Mouse (Mus musculus) megakaryocyte-erythroid progenitor cell, adult 5-6 weeks (primary cell): Measurements from ENCODE around the gene Ercc8. TPM values are rescaled to one million over a fixed set of nuclear protein-coding genes. Genes with fewer than 3 reads are reported as not detected.

Source experiments
- ATAC-seq: replicated peaks from 2 replicates; pipeline ENCODE4 v1.8.0; 2016; ENCODE audit warnings: mild to moderate bottlenecking, inconsistent platforms; ENCODE audit not compliant: severe bottlenecking, poor library complexity, low FRiP score, low TSS enrichment
- total RNA-seq, 2 experiments: library from RNA; stranded (forward) in 1 of 2; stranded (reverse) in 1 of 2; fragments of 200-1000, 215-1000 nt in 1 of 2; fragments of >200 nt in 1 of 2; fragmentation: Nextera tagmentation in 1 of 2; gene quantifications; 2 replicates each; pipeline ENCODE4 v1.2.3; 2014 to 2017

Gene Ercc8
- total RNA-seq, 2 experiments from 2014 or later: 13.1 to 22.5 TPM

GRCm38 (mm10) chr13:108212397-108213018 lies 54.0 kb downstream of the Ercc8 start:
- ATAC-seq: no peak

- peak; percentile 93 for ATAC-seq
These were observed 55.6 kb downstream of the Ercc8 start, which contains the start of gene Elovl7 for GRCm38 (mm10) chr13:108214081-108214484. Elovl7 (plus strand) TSS chr13:108214404.

- ATAC-seq: peak; percentile 20
These were observed 56.1 kb downstream of the Ercc8 start for GRCm38 (mm10) chr13:108214485-108215107.

GRCm38 (mm10) chr13:108215231-108215780 lies 56.8 kb downstream of the Ercc8 start:
- ATAC-seq: peak; percentile 31; the same call in 1 of the 2 replicates

GRCm38 (mm10) chr13:108219773-108220172 lies 61.2 kb downstream of the Ercc8 start:
- ATAC-seq: no peak

- no peak for ATAC-seq
These were observed 70.7 kb downstream of the Ercc8 start for GRCm38 (mm10) chr13:108229191-108229590.

- no peak for ATAC-seq
These were observed 71.3 kb downstream of the Ercc8 start for GRCm38 (mm10) chr13:108229634-108230330.

GRCm38 (mm10) chr13:108240012-108240411 lies 81.5 kb downstream of the Ercc8 start:
- ATAC-seq: no peak

GRCm38 (mm10) chr13:108241715-108242114 lies 83.2 kb downstream of the Ercc8 start:
- no peak for ATAC-seq

Other genes starting within 250 kb of the Ercc8 start
- 31.2 and 45.2 TPM in 2 replicates for gene Smim15, start 114.3 kb upstream of the Ercc8 start, total RNA-seq (2014; fragmentation: Nextera tagmentation)
- gene Smim15, start 114.3 kb upstream of the Ercc8 start, total RNA-seq (2017): 169 and 184 TPM in 2 replicates
- gene Ndufaf2, start 108 bp upstream of the Ercc8 start, total RNA-seq (2014; fragmentation: Nextera tagmentation): 59.8 and 92.5 TPM in 2 replicates
- 107 and 111 TPM in 2 replicates for gene Ndufaf2, start 108 bp upstream of the Ercc8 start, total RNA-seq (2017)
- 0.46 and 0.54 TPM in 2 replicates for gene Elovl7, start 55.7 kb downstream of the Ercc8 start, total RNA-seq (2014; fragmentation: Nextera tagmentation)
- gene Elovl7, start 55.7 kb downstream of the Ercc8 start, total RNA-seq (2017): 0.08 and 1.6 TPM in 2 replicates
- 3.9 and 12.0 TPM in 2 replicates for gene Depdc1b, start 157.6 kb downstream of the Ercc8 start, total RNA-seq (2014; fragmentation: Nextera tagmentation)
- gene Depdc1b, start 157.6 kb downstream of the Ercc8 start, total RNA-seq (2017): 9.8 and 11.2 TPM in 2 replicates